Mouse (Mus musculus): ENCODE measurements around the gene Smok3a. TPM values are rescaled to one million over a fixed set of nuclear protein-coding genes. Genes with fewer than 3 reads are reported as not detected.

Gene Smok3a
- total and polyA plus RNA-seq, 2 experiments from 2014 or later = not detected

DNA sequence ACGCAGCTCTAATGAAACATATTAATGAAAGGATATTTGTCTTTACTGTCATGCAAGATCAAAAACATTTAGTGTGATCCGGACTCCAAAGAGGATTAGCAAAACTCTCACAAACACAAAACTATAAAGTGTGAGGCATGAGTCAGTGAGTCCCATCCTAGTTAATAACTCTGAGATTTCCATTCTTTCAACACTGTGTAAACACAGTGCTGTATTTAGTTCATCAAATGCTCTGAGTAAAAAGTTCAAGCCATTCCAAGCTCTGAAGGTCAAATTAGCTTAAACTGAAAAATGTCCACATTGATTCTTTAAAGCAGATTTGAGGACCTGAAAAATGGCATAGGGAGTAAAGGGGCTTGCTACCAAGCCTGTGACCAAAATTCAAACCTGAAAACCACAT is 42.0 kb upstream of the Smok3a start:
- no peaks in the 10 kb centered on the region for H3K36me3 ChIP-seq (ENCODE audit: insufficient read depth, low read length)
- no peaks in the 10 kb centered on the region for H3K9me3 ChIP-seq (ENCODE audit: low read length)
- no peak for ATAC-seq (ENCODE audit: low FRiP score)
- H3K27ac ChIP-seq (ENCODE audit: low read depth, low read length) = no peak overlapping the region
- no peak for DNase-seq (ENCODE audit: low spot score)
- no peak overlapping the region for H3K4me3 ChIP-seq (ENCODE audit: low read depth, low read length)
- no peaks in the 10 kb centered on the region for H3K4me1 ChIP-seq (ENCODE audit: insufficient read depth, low read length)
- no peaks in the 10 kb centered on the region for H3K27me3 ChIP-seq (ENCODE audit: insufficient read depth, low read length)
- H3K4me2 ChIP-seq (ENCODE audit: low read depth, low read length, poor library complexity, severe bottlenecking) = no peak overlapping the region
- H3K9ac ChIP-seq (replicated peaks; ENCODE audit: low read length, poor library complexity, severe bottlenecking) = no peak overlapping the region
- TF ChIP-seq CTCF (IDR thresholded peaks at IDR 0.05) = no peak
- 74% methylated on average over 2 of the region's 2 CpGs for WGBS

DNA sequence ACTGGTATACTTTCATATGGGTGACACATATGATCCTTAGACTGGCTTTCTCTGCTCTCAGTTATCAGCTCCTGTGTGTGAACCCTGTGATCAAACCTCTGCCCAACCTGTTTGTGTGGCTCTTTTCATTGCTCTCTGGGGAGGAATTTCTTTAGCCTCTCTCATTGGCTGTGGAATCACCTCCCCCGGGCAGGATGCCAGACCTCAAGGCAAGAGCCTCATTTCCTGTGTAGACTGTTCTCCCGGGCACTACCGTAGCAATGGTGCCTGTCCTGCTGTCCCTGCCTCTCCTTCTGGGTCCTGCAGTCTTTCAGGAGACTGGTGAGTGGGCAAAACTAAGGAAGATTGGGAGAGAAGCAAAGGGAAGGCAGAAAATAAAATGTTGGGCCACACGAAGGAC is 39.8 kb upstream of the Smok3a start, which contains the start of gene Azgp1:
TSS of gene Azgp1 (plus strand) at position 221 of the 400 bp plus-strand sequence.
- Histone ChIP-seq H3K4me3 (ENCODE audit: low read depth, low read length) (no peak within 1 kb of the TSS), H3K36me3 (ENCODE audit: insufficient read depth, low read length) (no peaks in the 10 kb centered on the region), H3K9ac (replicated peaks; ENCODE audit: low read length, poor library complexity, severe bottlenecking) (no peak within 1 kb of the TSS), H3K9me3 (ENCODE audit: low read length) (no peaks in the 10 kb centered on the region), H3K27me3 (ENCODE audit: insufficient read depth, low read length) (no peaks in the 10 kb centered on the region), H3K4me1 (ENCODE audit: insufficient read depth, low read length) (no peaks in the 10 kb centered on the region), H3K4me2 (ENCODE audit: low read depth, low read length, poor library complexity, severe bottlenecking) (no peak within 1 kb of the TSS), H3K27ac (ENCODE audit: low read depth, low read length) (no peak within 1 kb of the TSS)
- no peak for DNase-seq (ENCODE audit: low spot score)
- no peak for TF ChIP-seq CTCF (IDR thresholded peaks at IDR 0.05)
- ATAC-seq (ENCODE audit: low FRiP score) = no peak
- WGBS = 82% methylated on average over 4 of the region's 4 CpGs

DNA sequence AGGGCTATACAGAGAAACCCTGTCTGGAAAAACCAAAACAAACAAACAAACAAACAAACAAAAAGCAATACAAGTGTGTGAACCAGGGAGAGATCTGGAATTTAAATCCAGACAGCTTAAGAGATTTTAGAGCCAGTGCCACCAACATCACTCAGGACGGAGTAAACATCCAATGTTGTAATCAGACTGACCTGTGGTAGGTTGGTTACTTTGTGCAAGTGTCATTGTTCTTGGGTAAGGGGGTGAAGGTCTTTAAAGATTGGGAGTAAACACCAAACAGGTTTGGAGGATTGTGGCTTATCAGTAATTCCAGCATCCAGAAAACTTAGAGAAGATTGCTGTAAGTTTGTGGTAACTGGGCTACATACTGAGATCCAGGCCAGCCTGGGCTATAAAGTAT is 34.7 kb upstream of the Smok3a start:
- WGBS = 94% methylated on average over 1 of the region's 1 CpGs
- DNase-seq (ENCODE audit: low spot score) = no peak
- Histone ChIP-seq H3K36me3 (ENCODE audit: insufficient read depth, low read length) (no peaks in the 10 kb centered on the region), H3K27ac (ENCODE audit: low read depth, low read length) (no peak overlapping the region), H3K9ac (replicated peaks; ENCODE audit: low read length, poor library complexity, severe bottlenecking) (no peak overlapping the region), H3K9me3 (ENCODE audit: low read length) (no peaks in the 10 kb centered on the region), H3K4me2 (ENCODE audit: low read depth, low read length, poor library complexity, severe bottlenecking) (no peak overlapping the region), H3K27me3 (ENCODE audit: insufficient read depth, low read length) (no peaks in the 10 kb centered on the region), H3K4me3 (ENCODE audit: low read depth, low read length) (no peak overlapping the region), H3K4me1 (ENCODE audit: insufficient read depth, low read length) (no peaks in the 10 kb centered on the region)
- ATAC-seq (ENCODE audit: low FRiP score) = no peak
- TF ChIP-seq CTCF (IDR thresholded peaks at IDR 0.05) = no peak

DNA sequence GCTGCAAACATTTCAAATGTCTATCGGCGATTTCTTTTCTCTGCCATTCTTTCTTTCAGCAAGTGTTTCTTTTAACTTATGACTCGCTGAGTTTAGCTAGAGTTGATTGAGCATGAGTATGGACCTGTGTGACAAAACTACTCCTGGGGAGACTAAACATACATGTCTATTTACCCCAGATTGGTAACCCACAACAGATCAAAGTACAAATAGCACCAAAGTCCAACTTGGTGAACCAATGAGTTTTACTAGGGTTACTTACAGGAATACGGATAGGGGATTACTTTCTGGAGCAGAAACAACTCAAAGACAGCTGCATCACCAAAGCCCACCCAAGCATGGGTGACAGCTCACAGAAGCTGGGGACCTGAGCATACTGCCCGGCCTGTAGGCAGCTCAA is 11.6 kb upstream of the Smok3a start:
- H3K27me3 ChIP-seq (ENCODE audit: insufficient read depth, low read length) = no peaks in the 10 kb centered on the region
- WGBS = 91% methylated on average over 5 of the region's 5 CpGs
- H3K36me3 ChIP-seq (ENCODE audit: insufficient read depth, low read length) = no peaks in the 10 kb centered on the region
- no peak overlapping the region for H3K27ac ChIP-seq (ENCODE audit: low read depth, low read length)
- no peak overlapping the region for H3K9ac ChIP-seq (replicated peaks; ENCODE audit: low read length, poor library complexity, severe bottlenecking)
- no peak overlapping the region for H3K4me2 ChIP-seq (ENCODE audit: low read depth, low read length, poor library complexity, severe bottlenecking)
- TF ChIP-seq CTCF (IDR thresholded peaks at IDR 0.05) = no peak
- DNase-seq (ENCODE audit: low spot score) = no peak
- H3K4me1 ChIP-seq (ENCODE audit: insufficient read depth, low read length) = no peaks in the 10 kb centered on the region
- no peak overlapping the region for H3K4me3 ChIP-seq (ENCODE audit: low read depth, low read length)
- no peak for ATAC-seq (ENCODE audit: low FRiP score)
- H3K9me3 ChIP-seq (ENCODE audit: low read length) = no peaks in the 10 kb centered on the region

DNA sequence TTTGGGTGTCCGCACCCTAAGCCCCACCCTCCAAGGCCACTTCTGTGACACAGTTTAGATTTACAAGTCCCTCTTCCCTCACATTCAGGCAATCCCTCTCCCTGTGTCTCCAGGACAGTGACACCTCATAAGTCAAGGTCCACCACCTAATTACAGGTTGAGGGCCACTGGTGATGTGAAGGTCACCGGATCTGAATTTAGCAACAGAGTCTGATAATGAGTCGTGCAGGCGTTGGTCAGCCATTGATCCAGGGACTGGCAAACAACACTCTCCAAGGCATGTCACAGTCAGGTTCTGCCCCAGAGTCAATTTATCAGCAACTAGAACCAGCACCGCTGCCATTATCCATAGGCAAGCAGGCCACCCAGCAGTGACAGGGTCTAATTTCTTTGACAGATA is 8.7 kb upstream of the Smok3a start:
- Histone ChIP-seq H3K4me1 (ENCODE audit: insufficient read depth, low read length) (no peaks in the 10 kb centered on the region), H3K4me2 (ENCODE audit: low read depth, low read length, poor library complexity, severe bottlenecking) (no peak overlapping the region), H3K9me3 (ENCODE audit: low read length) (no peaks in the 10 kb centered on the region), H3K4me3 (ENCODE audit: low read depth, low read length) (no peak overlapping the region), H3K36me3 (ENCODE audit: insufficient read depth, low read length) (no peaks in the 10 kb centered on the region), H3K9ac (replicated peaks; ENCODE audit: low read length, poor library complexity, severe bottlenecking) (no peak overlapping the region), H3K27ac (ENCODE audit: low read depth, low read length) (no peak overlapping the region), H3K27me3 (ENCODE audit: insufficient read depth, low read length) (no peaks in the 10 kb centered on the region)
- ATAC-seq (ENCODE audit: low FRiP score) (no peak), DNase-seq (ENCODE audit: low spot score) (no peak)
- WGBS = 93% methylated on average over 5 of the region's 5 CpGs
- no peak for TF ChIP-seq CTCF (IDR thresholded peaks at IDR 0.05)

DNA sequence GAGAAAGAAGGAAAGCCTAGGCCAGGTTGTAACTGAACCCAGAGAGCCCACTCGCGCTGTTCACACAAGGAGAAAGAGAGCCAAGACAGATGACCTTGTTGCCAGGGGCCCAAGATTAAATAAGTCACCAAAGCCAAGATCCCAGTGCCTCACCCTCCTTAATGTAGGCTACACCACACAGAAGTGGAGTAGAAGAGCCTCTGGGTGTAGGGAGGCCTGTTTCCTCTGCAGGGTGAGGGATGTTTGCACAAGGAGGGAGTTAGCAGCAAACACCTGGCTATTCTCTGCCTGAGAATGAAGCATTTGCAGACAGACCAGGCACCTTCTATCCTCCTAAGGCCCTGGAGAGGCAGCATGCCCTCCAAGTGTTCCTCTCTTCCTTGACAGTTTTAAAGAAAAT is 4.5 kb upstream of the Smok3a start:
- WGBS = 98% methylated on average over 2 of the region's 2 CpGs
- no peak overlapping the region for H3K27ac ChIP-seq (ENCODE audit: low read depth, low read length)
- H3K9me3 ChIP-seq (ENCODE audit: low read length) = no peaks in the 10 kb centered on the region
- ATAC-seq (ENCODE audit: low FRiP score) (no peak), DNase-seq (ENCODE audit: low spot score) (no peak)
- no peak overlapping the region for H3K4me3 ChIP-seq (ENCODE audit: low read depth, low read length)
- no peaks in the 10 kb centered on the region for H3K36me3 ChIP-seq (ENCODE audit: insufficient read depth, low read length)
- no peaks in the 10 kb centered on the region for H3K4me1 ChIP-seq (ENCODE audit: insufficient read depth, low read length)
- TF ChIP-seq CTCF (IDR thresholded peaks at IDR 0.05) = no peak
- no peak overlapping the region for H3K9ac ChIP-seq (replicated peaks; ENCODE audit: low read length, poor library complexity, severe bottlenecking)
- H3K27me3 ChIP-seq (ENCODE audit: insufficient read depth, low read length) = no peaks in the 10 kb centered on the region
- no peak overlapping the region for H3K4me2 ChIP-seq (ENCODE audit: low read depth, low read length, poor library complexity, severe bottlenecking)

All from midbrain, postnatal 0 days (tissue).